Mouse (Mus musculus): ENCODE results near the gene Olfr117. TPM values are rescaled to one million over a fixed set of nuclear protein-coding genes. Genes with fewer than 3 reads are reported as not detected.

Gene Olfr117
- not detected in 2 replicates for polyA plus RNA-seq (2012; rRNA removed)

GRCm38 (mm10) chr17:37663682-37664081 lies at the start of gene Olfr117:
Gene Olfr117 (minus strand): TSS chr17:37663782.

GRCm38 (mm10) chr17:37696264-37696663 lies 32.7 kb upstream of the Olfr117 start, which contains the start of gene Olfr119:
Gene Olfr119 (plus strand): TSS chr17:37696564.

GRCm38 (mm10) chr17:37666688-37667087 lies 3.1 kb upstream of the Olfr117 start, which contains the start of gene Olfr118:
Gene Olfr118 (plus strand): TSS chr17:37666988.

GRCm38 (mm10) chr17:37627009-37627408 lies 36.6 kb downstream of the Olfr117 start, which contains the start of the genes Olfr115 and Olfr116:
Gene Olfr115 (minus strand): TSS chr17:37627109.
Gene Olfr116 (minus strand): TSS chr17:37627199.

Other genes starting within 250 kb of the Olfr117 start
- not detected in 2 replicates for gene Olfr108, start 218.3 kb downstream of the Olfr117 start, polyA plus RNA-seq (2012; rRNA removed)
- gene Olfr109, start 204.9 kb downstream of the Olfr117 start, polyA plus RNA-seq (2012; rRNA removed), result not detected in 2 replicates
- gene H2-M2, start 180.2 kb downstream of the Olfr117 start, polyA plus RNA-seq (2012; rRNA removed), result 0.14 and 0.19 TPM in 2 replicates
- not detected in 2 replicates for gene Olfr110, start 171.3 kb downstream of the Olfr117 start, polyA plus RNA-seq (2012; rRNA removed)
- gene Olfr111, start 155.8 kb downstream of the Olfr117 start, polyA plus RNA-seq (2012; rRNA removed), result not detected in 2 replicates
- gene Olfr112, start 94.3 kb downstream of the Olfr117 start, polyA plus RNA-seq (2012; rRNA removed), result not detected in 2 replicates
- not detected in 2 replicates for gene Olfr113, start 86.1 kb downstream of the Olfr117 start, polyA plus RNA-seq (2012; rRNA removed)
- gene Olfr114, start 71.0 kb downstream of the Olfr117 start, polyA plus RNA-seq (2012; rRNA removed), result not detected in 2 replicates
- gene Olfr115, start 36.7 kb downstream of the Olfr117 start, polyA plus RNA-seq (2012; rRNA removed), result not detected in 2 replicates
- not detected in 2 replicates for gene Olfr116, start 36.6 kb downstream of the Olfr117 start, polyA plus RNA-seq (2012; rRNA removed)
- not detected in 2 replicates for gene Olfr118, start 3.2 kb upstream of the Olfr117 start, polyA plus RNA-seq (2012; rRNA removed)
- not detected in 2 replicates for gene Olfr119, start 32.8 kb upstream of the Olfr117 start, polyA plus RNA-seq (2012; rRNA removed)
- gene Olfr120, start 58.0 kb upstream of the Olfr117 start, polyA plus RNA-seq (2012; rRNA removed), result not detected in 2 replicates
- gene Olfr121, start 85.1 kb upstream of the Olfr117 start, polyA plus RNA-seq (2012; rRNA removed), result not detected in 2 replicates
- not detected in 2 replicates for gene Olfr122, start 104.8 kb upstream of the Olfr117 start, polyA plus RNA-seq (2012; rRNA removed)
- gene Olfr123, start 129.7 kb upstream of the Olfr117 start, polyA plus RNA-seq (2012; rRNA removed), result not detected in 2 replicates
- gene Olfr124, start 136.1 kb upstream of the Olfr117 start, polyA plus RNA-seq (2012; rRNA removed), result not detected in 2 replicates
- gene Olfr125, start 169.2 kb upstream of the Olfr117 start, polyA plus RNA-seq (2012; rRNA removed), result not detected in 2 replicates
- not detected in 2 replicates for gene Olfr126, start 183.7 kb upstream of the Olfr117 start, polyA plus RNA-seq (2012; rRNA removed)
- not detected in 2 replicates for gene Olfr127, start 236.7 kb upstream of the Olfr117 start, polyA plus RNA-seq (2012; rRNA removed)

Measured in ovary, adult 2 months (tissue).